Mouse (Mus musculus): ENCODE results near the gene Glyatl3.

- TF ChIP-seq CTCF (IDR thresholded peaks at IDR 0.05) = no peak
- TF ChIP-seq EP300 (IDR thresholded peaks at IDR 0.05; ENCODE audit: insufficient read depth, low read depth, low read length) = no peak
- TF ChIP-seq POLR2A (IDR thresholded peaks at IDR 0.05; ENCODE audit: insufficient read depth, low read depth, low read length) = no peak
Measured at GRCm38 (mm10) chr17:40872626-40873025, 41.5 kb downstream of the Glyatl3 start.
